Mouse (Mus musculus): ENCODE results near the gene Tnnc1. TPM values are rescaled to one million over a fixed set of nuclear protein-coding genes. Genes with fewer than 3 reads are reported as not detected.

The Tnnc1 gene
- not detected for polyA plus RNA-seq (2017; shearing (Covaris generic))

DNA sequence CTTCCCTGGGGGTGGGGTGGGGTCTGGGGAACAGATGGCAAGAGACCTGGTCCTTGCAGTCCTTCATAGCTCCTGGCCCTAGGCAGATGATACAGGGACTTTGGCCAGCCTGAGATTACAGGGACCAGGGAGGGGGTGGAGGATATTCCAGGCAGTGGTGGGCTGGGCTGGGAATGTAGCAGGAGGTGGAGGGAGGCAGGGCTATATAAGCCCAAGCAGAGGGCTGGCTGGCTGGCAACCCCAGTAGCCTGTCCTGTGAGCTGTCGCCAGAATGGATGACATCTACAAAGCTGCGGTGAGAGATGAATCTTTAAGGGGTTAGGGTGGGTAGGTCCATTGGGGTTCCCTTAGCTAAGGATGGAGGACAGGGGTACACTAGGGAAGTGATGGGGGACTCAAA is at the start of gene Tnnc1:
Gene Tnnc1 (plus strand): TSS at position 229 of the 400 bp plus-strand sequence.

DNA sequence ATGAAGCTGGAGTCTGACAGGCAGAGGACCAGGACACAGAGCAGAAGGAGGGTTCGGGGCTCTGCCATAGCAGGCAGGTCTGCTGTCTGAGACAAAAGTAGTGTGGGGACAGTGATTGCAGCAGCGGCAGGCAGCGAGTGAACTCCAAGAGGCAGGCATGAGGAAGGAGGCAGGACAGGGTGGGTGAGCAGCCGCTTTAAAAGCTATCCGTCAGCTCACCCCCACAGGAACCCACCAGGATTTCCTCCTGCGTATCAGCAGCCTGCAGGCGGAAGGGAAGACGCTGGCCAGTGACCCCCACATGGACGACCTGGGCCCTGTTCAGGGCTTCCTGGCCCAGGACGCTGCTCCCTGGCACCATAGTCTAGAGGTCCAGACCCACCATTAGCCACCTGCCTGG is 39.7 kb upstream of the Tnnc1 start, which contains the start of gene Stab1:
Gene Stab1 (minus strand): TSS at position 217 of the 400 bp plus-strand sequence.

DNA sequence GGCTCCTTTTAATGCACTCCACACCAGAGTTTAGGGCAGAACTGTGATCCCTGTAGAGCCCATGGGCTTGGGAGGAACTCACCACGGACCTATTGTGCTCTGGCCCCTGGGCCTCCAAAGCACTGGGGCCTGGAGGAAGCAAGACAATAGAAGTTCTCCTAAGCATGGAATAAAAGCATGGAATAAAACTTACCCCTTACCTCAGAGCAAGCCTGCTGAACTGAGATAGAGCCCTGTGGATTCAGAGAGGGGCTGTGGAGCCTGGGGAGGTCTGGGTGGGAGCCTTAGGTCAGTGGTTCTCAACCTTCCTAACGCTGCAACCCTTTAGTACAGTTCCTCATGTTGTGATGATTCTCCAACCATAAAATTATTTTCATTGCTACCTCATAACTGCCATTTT is 8.7 kb downstream of the Tnnc1 start, which contains the start of gene Nisch:
Gene Nisch (minus strand): TSS at position 101 of the 400 bp plus-strand sequence.

GRCm38 (mm10) chr14:31217666-31218065 is 9.6 kb downstream of the Tnnc1 start, which contains the start of gene Sema3g:
Sema3g (plus strand) TSS chr14:31217860.

DNA sequence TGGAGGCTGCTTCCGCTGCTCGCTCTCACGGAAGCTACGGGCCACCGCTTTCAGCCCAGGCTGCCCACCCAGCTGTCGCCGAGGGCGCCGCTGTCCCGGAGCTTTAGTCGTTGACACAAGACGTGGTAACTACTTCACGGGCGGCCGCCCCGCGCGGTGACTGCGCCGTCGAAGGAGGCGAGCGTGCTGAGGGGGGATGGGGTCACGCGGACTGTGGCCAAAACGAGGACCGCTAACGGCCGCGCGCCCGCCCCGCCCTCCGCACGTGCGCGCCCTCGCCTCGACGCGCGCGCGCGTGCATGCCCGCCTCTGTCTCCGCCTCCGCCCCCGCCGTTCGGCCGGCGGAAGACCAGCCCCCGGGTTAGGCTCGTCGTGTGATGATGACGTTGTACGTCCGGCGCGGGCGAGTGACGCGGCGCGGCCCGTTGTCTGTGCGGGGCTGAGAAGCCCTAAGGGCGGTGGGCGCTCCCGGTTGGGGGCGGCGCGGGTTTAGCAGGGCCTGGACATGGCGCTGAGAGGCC is 43.0 kb downstream of the Tnnc1 start, which contains the start of the genes Phf7 and Bap1:
Gene Phf7 (minus strand): TSS at position 234 of the 521 bp plus-strand sequence.
Gene Bap1 (plus strand): TSS at position 367 of the 521 bp plus-strand sequence.

Other genes starting within 250 kb of the Tnnc1 start
- 9.7 TPM for gene Glt8d1, start 206.9 kb upstream of the Tnnc1 start, polyA plus RNA-seq (2017; shearing (Covaris generic))
- 144 TPM for gene Spcs1, start 206.6 kb upstream of the Tnnc1 start, polyA plus RNA-seq (2017; shearing (Covaris generic))
- gene Pbrm1, start 189.2 kb upstream of the Tnnc1 start, polyA plus RNA-seq (2017; shearing (Covaris generic)), result 135 TPM
- 140 TPM for gene Gnl3, start 189.2 kb upstream of the Tnnc1 start, polyA plus RNA-seq (2017; shearing (Covaris generic))
- gene Smim4, start 79.4 kb upstream of the Tnnc1 start, polyA plus RNA-seq (2017; shearing (Covaris generic)), result 41.6 TPM
- gene Nt5dc2, start 77.3 kb upstream of the Tnnc1 start, polyA plus RNA-seq (2017; shearing (Covaris generic)), result not detected
- gene Stab1, start 39.7 kb upstream of the Tnnc1 start, polyA plus RNA-seq (2017; shearing (Covaris generic)), result 0.76 TPM
- 242 TPM for gene Nisch, start 8.6 kb downstream of the Tnnc1 start, polyA plus RNA-seq (2017; shearing (Covaris generic))
- not detected for gene Sema3g, start 9.5 kb downstream of the Tnnc1 start, polyA plus RNA-seq (2017; shearing (Covaris generic))
- gene Phf7, start 43.0 kb downstream of the Tnnc1 start, polyA plus RNA-seq (2017; shearing (Covaris generic)), result 6.8 TPM
- gene Bap1, start 43.1 kb downstream of the Tnnc1 start, polyA plus RNA-seq (2017; shearing (Covaris generic)), result 78.6 TPM
- gene Dnah1, start 115.6 kb downstream of the Tnnc1 start, polyA plus RNA-seq (2017; shearing (Covaris generic)), result not detected
- 47.1 TPM for gene Capn7, start 128.3 kb downstream of the Tnnc1 start, polyA plus RNA-seq (2017; shearing (Covaris generic))
- gene Sh3bp5, start 227.8 kb downstream of the Tnnc1 start, polyA plus RNA-seq (2017; shearing (Covaris generic)), result 38.5 TPM

Measured in effector memory CD4-positive, alpha-beta T cell, adult 5 months (primary cell).